Mouse (Mus musculus) spleen, postnatal 4 days (tissue): ENCODE measurements around the gene Tmem132c.

Experiments used
- DNase-seq, 2 experiments: peaks; one replicate each; pipeline ENCODE4 v3.0.0; 2022; ENCODE audit warnings: low spot score in 2 of 2

The Tmem132c gene

GRCm38 (mm10) chr5:127487190-127487589 is 245.6 kb downstream of the Tmem132c start:
- no peak for DNase-seq

GRCm38 (mm10) chr5:127488666-127489065 is 247.1 kb downstream of the Tmem132c start:
- no peak for DNase-seq

DNA sequence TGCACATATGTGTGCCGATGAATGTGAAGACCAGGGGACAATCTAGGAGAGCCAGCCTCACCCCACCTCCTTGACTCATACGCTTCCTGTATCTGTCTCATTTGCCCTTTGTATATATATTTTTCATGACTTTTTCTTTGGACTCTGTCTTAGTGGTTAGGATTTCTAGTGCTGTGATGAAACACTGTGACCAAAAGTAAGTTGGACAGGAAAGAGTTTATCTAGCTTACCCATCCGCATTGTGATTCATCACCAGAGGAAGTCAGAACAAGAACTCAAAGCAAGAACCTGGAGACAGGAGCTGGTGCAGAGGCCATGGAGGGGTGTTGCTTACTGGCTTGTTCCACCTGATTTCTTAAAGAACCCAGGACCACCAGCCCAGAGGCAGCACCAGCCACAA is 250.1 kb downstream of the Tmem132c start:
- no peak for DNase-seq

- DNase-seq = no peak
These were observed 255.3 kb downstream of the Tmem132c start for GRCm38 (mm10) chr5:127496895-127497294.

GRCm38 (mm10) chr5:127499151-127499827 is 257.7 kb downstream of the Tmem132c start:
- no peak for DNase-seq

DNA sequence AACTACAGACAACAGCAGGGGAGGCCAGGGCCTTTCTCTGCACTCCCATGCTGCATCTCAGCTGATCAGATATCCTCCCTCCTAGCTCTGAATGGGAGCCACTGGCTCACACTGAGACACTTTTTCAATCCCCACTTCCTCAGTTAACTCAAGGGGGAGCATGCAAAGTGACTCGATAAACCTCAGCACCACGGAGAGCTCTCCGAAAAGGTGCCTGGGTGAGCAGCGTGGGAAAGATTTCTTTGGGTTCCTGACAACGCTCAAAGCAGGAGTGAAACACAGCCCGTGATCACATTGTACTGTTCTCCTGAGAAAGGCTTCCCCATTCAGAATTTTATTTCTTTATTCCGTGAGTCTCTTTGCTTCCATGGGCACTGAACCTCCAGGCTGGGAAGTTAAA is 261.2 kb downstream of the Tmem132c start:
- DNase-seq = no peak

DNA sequence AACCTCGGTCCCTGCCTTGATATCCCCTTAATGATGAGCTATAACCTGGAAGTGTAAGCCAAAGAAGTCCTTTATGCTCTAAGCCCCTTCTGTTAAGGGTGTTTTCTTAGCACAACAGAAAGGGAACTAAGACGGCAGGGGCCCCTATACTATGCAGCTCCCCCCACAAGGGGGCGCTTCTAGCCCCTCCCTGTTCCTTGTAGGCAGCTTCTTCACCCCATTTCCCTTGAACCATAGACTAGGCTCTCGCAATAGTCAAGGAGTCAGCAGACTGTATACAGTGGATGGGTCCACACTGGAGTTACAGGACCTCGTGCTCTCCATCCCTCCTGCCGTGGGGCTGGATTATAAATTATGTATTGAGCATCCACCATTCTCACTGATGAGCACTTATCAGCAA is 264.1 kb downstream of the Tmem132c start:
- DNase-seq = no peak

GRCm38 (mm10) chr5:127511653-127512052 is 270.0 kb downstream of the Tmem132c start:
- no peak for DNase-seq

DNA sequence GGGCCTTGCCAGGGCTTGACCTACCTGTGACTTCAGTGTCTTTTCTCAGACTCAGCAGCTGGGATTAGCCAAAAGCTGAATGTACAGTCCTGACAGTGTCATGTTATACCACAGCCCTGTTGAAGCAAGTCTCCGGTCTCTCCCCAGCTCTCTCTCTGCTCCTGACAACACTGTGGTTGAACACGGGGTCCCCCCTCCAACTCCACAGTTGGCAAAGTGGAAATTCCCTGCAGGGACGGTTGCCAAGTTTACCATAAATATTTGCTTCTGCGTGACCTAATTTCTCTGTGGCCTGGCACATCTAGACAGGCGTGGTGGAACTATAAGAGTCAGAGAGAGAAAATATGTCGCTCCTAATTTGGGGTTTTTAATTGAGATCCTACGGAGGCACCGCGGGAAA is 274.4 kb downstream of the Tmem132c start:
- DNase-seq = no peak

DNA sequence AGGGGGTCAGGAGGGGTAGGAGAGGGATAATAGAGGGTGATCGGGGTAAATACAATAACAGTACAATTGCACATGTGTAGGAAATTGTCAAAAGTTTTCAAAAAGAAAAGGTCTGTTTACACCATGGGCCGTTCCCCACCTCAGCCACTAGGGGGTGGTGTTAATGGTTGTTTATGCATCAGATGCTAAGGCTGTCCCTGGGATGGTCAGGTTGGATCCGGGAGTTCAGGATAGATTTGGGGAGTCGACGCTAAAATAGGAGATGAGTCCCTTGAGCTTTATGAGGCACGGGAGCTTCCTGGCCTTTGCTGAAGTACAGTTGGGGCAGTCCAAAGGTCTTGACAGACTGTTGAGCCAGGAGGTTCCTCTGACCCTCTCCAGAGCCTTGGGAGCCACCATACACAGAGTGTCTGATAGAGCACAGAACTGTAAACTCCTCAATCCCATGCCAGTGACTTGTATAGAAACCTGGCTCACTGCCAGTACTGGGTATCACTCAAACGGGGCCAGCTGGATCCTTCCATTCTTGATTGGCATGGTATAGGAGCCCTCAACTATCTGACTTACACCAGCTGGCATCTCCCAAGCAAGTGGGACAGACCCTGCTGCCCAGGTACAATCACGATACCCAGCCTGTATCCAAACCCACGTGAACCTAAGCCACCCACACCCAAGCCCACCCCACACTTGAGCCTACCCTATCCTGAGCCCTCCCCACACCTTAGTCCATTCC is 281.3 kb downstream of the Tmem132c start:
- DNase-seq = no peak

- DNase-seq = no peak
These were observed 285.9 kb downstream of the Tmem132c start for GRCm38 (mm10) chr5:127527344-127527974.

GRCm38 (mm10) chr5:127537508-127537907 is 295.9 kb downstream of the Tmem132c start:
- DNase-seq = no peak

DNA sequence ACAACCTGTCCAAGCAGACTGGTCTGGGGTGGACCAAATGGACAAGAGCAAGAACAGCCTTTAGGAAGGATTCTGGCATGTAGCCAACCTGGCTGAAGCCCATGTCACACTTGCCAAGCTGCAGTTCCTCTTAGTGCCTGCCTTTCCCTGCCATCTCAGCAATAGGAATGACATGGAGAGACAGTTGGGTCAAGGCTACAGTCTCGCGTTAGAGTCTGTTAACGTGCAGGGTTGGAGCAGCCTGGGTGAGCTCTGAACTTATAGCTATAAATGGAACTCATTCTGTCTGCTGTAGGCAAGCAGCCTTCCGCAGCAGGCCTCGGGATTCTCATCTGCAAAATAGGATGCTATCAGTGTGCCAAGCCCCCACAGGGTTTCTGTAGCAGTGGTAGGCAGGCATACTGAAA is 305.0 kb downstream of the Tmem132c start:
- no peak for DNase-seq

- no peak for DNase-seq
These were observed 306.5 kb downstream of the Tmem132c start for GRCm38 (mm10) chr5:127548136-127548535.

DNA sequence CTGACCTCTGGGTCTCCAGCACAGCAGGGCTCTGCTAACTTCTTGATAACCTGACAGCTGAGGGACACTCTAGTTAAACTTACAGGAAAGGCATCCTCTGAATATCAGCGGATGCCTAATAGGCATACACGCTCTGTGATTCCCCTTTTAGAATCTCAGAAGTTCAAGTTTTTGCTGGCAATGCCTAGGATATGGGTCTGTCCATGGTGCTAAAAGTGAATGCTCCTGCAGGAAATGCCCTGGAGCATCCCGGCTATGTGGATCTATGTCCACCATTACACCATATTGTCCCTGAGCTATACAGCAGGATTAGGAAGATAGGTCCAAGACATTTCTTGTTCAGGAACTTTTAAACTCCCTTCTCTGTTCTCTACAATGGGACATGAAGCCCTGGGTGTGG is 319.5 kb downstream of the Tmem132c start:
- no peak for DNase-seq

GRCm38 (mm10) chr5:127567165-127567741 is 325.6 kb downstream of the Tmem132c start:
- no peak for DNase-seq

DNA sequence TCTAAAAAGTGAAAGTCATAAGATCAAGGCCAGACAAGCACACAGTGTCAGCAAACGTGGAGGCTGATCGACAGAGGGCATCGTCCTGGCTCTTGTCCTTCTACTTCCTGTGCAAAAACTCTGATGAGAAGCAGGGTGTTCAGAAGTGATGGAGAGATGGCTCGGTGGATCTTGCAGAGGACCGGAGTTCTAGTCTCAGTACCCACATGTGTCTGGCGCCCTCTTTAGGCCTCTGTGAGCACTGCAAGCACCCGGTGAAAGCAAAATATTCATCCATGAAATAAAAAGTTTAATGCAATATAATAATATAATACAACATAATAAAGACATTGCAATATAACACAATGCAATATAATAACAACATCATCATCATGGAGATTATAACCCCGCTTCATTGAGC is 335.8 kb downstream of the Tmem132c start:
- DNase-seq = no peak

DNA sequence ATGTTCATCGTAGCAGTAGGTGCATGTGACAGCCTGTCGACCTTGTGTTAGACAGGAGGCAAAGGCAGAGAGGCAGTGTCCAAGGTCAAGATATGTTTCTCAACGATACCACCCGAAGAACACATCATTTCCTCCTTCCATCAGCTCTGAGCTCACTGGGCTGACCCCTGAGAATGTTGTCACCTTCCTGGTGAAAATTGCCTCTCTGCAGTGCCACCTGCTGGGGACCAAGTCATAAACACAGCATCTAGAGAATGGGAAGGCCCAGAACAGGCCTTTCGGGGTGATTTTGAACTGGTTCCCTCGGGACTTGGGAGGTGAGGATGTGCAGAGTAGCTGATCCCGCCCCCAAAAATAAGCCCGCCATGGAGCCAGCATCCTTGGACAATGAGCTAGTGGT is 342.1 kb downstream of the Tmem132c start:
- DNase-seq = no peak

DNA sequence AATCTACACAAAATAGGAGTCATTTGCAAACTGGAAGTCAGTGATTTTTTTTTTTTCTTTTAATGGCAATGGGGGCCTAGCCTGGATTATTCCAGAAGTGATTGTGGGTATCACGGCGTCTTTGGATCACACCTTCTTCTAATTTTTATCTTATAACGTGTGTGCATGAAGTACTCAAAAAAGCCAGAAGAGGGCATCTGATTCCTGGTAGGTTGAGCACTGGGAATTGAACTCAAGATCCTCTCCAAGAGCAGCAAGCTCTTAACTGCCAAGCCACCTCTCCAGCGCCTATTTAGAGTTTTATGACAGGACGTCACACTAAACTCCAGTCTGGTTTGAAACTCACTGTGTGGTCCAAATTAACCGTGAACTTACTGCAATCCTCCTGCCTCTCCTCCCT is 346.2 kb downstream of the Tmem132c start:
- DNase-seq = no peak

DNA sequence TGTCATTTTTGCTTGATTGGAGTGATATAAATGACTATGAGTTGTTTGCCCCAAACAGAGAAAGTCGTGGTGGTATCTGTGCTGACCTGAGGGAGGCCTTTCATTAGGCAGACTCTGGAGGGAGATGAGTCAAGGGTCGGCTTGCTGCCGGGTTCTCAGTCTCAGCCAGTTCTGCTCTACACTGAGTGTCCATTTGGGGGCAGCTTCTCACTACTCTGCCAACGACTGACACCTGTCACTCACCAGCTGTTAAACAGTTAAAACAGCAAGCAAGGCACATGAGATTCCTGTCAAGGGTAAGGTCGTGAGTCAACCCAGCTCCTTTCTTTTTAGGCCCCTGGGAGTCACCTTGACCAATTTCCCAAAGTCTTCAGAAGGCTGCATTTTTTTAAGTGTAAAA is 350.8 kb downstream of the Tmem132c start:
- DNase-seq = no peak

DNA sequence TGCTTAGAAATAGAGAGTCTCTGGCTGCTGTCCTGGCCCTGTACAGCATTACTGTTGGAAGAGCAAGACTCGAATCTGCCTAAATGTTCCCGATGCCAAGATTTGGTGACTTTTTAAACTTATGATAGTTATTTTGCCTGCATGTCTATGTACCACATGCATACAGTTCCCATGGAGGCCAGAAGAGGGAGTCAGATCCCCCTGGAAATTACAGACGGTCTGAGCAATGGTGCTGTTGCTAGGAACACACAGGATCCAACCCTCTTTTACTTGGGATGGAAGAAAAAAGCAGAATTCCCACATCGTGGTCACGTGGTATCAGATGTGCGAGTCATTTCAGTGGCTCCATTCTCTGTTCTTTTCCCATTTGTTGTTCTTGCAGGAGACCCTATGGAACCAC is 351.2 kb downstream of the Tmem132c start:
- no peak for DNase-seq

DNA sequence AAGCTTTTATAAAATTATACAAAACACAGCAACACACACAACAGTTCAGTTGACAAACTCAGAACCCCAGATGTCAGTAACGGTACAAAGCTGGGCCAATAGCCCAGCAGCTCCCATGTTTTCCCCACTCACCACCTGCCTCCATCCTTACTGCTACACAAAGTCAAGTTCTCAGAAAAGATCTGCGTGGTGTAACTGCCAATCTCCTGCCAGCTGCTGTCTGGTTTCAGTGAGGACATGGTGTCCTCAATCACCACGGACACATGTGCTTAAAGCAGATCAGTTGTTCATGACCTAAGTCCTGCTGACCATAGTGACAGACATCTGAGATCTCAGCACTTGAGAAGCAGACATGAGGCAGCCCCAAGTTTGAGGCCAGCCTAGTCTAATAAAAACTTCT is 354.1 kb downstream of the Tmem132c start:
- DNase-seq = no peak

DNA sequence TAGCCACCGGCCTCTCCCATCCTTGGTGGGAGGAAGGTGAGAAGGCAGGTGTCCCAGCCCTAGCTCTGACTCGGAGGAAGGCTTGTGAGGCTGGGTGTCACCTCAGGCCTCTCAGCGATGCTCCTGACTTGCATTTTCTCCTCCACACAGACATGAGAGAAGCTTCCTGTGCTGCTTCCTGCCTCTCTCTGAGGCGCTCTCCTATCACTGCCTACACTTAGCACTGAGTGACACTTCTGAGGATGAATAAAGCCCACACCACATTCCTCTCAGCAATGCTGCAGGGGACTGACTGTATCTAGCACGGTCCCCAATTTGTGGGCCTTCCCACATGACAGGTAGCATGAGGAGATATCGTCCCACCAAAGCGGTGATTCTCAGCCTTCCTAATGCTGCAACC is 355.3 kb downstream of the Tmem132c start:
- DNase-seq = no peak
